Mouse (Mus musculus) ES-CJ7 (cell line): Measurements from ENCODE around the gene Adck1.

Experiments used
- DNase-seq: peaks from one replicate; pipeline ENCODE4 v3.0.0; 2011; ENCODE audit warnings: low read depth, low spot score

Gene Adck1

GRCm38 (mm10) chr12:88473796-88474195, 113.4 kb downstream of the Adck1 start:
- no peak for DNase-seq

- no peak for DNase-seq
Observed at GRCm38 (mm10) chr12:88475833-88476232, 115.5 kb downstream of the Adck1 start.

GRCm38 (mm10) chr12:88476702-88477101, 116.3 kb downstream of the Adck1 start:
- no peak for DNase-seq

- DNase-seq: no peak
Observed at GRCm38 (mm10) chr12:88481657-88482056, 121.3 kb downstream of the Adck1 start.

- DNase-seq: no peak
Observed at GRCm38 (mm10) chr12:88490881-88491280, 130.5 kb downstream of the Adck1 start.
